Mouse (Mus musculus) T-helper 1 cell (primary cell): Measurements from ENCODE around the gene Nr3c2.

Experiments used
- in situ Hi-C: fragments of 300-600 bp; cut with MboI, MseI; formaldehyde crosslinking; loops from one replicate; pipeline ENCODE4 v1.15.1; 2025; ENCODE audit warnings: high pct_unique_total_duplicates

Gene Nr3c2

GRCm38 (mm10) chr8:76899411-76900154, at the start of gene Nr3c2:
Gene Nr3c2, plus strand, starts transcription at chr8:76899442.
- in situ Hi-C loops: loop anchor here (25.0 kb wide), 2 partner anchors 438 to 1738 kb away; no protein-coding TSS in a partner anchor

DNA sequence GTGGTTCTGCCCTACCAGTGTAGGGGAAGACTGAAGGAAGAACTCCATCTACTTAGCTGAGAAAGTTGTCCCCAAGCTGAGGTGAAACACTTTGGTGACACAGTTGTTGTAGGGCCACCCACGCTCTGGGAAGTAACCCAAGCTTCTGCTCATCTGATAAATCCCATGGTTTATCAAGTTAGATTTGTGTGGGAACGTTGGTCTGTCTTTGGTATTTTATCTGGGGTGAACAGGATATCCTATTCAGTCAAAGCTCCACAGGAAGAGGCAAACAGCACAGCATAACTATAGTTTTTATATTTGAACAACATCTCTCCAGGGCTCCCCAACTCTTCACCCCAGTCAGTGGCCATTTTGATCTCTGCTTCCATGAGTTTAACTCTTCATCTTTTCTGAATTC, 40.7 kb upstream of the Nr3c2 start:
- in situ Hi-C loops: no loop called here

DNA sequence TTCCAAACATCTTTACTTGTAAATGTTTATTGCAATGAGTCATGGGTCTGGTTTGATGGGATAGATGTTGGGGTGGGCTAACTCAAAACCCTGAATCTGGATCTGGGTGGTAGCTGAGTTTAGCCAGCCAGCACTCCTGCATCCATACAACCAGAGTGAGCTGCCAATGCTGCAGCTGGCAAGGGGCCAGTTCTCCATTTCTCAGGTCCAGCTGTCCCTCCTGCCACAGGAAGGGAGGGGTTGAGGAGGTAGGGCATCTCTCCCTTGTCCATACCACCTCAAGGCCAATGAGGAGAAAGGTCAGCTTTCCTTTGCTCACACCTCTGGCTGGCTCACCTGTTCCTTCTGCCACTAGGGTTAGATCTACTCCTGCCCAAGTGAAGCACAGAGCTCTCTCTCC, 39.5 kb upstream of the Nr3c2 start:
- in situ Hi-C loops: no loop called here

- in situ Hi-C loops: no loop called here
Observed at GRCm38 (mm10) chr8:76863066-76863465, 36.2 kb upstream of the Nr3c2 start.

DNA sequence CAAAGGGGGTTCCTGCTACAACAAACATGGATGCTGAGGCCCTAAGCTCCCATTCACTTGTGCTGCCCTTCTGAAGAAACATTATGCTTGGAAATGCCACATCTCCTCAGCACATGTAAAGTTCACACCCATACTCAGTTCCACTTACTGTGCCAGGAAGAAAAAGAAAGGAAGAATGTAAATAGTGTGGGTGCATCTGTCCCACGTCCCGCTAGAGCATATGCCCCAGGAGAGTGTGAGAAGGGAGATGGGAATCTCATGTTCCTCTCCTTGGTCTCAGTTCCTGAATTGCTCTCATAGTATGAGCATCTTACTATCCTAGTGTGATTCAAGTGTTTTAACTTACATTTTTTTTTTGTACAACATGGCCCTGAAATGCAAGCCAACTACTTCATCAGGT, 22.4 kb upstream of the Nr3c2 start:
- in situ Hi-C loops: loop anchor here (25.0 kb wide), 1 partner anchor 1760 kb away; no protein-coding TSS in a partner anchor

DNA sequence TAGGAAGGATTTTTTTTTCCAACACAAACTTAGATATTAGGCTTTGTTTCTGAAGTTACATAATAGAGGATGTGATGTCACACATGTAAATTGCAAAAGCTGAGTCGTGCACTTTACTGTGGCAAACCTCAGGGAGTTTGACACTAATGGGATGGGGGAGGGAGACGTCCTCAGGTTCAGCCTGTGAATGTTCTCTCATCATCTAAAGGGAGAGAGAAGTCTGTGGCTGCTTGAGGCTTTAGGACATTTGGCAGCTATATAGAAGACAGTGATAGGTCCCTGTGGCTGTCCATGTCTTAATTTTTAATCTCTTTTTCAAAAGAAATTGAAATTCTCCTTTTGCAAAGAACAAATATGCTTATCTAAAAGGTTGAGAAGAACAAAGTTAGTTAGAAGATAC, 2.2 kb upstream of the Nr3c2 start:
- in situ Hi-C loops: loop anchor here (25.0 kb wide), 1 partner anchor 1740 kb away; no protein-coding TSS in a partner anchor

DNA sequence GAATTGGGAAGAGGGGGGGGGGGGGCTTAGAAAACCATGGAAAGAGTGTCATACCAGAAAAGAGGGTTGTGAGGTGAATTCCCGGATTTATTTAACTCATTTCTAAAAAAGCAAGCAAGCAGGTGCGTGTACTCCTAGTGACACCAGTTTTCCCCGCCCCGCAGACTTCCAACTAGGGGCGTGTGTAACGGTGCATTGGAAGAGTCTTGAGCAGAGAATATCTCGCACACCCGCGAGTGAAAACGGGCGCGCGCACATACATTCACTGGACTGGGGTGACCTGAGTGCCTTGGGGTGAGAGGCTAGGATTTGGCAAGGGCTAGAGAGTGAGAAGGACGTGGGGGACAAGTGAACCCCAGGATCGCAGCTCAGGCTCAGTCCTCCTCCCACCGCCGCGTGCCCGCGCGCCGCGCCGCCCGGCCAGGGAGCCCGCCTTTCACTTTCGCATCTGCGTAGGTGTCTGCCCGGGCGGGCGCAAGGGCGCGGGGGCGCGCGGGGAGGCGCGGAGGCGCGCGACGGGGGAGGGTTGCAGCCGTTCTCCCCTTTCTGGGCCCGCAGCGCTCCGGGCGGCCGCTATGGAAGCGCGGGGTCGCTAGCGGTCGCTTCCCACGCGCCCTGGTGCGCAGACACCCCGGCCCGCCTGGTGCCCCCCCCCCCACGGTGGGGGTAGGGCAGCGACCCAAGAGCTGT, 376 bp upstream of the Nr3c2 start:
- in situ Hi-C loops: loop anchor here (25.0 kb wide), 1 partner anchor 1738 kb away; no protein-coding TSS in a partner anchor

DNA sequence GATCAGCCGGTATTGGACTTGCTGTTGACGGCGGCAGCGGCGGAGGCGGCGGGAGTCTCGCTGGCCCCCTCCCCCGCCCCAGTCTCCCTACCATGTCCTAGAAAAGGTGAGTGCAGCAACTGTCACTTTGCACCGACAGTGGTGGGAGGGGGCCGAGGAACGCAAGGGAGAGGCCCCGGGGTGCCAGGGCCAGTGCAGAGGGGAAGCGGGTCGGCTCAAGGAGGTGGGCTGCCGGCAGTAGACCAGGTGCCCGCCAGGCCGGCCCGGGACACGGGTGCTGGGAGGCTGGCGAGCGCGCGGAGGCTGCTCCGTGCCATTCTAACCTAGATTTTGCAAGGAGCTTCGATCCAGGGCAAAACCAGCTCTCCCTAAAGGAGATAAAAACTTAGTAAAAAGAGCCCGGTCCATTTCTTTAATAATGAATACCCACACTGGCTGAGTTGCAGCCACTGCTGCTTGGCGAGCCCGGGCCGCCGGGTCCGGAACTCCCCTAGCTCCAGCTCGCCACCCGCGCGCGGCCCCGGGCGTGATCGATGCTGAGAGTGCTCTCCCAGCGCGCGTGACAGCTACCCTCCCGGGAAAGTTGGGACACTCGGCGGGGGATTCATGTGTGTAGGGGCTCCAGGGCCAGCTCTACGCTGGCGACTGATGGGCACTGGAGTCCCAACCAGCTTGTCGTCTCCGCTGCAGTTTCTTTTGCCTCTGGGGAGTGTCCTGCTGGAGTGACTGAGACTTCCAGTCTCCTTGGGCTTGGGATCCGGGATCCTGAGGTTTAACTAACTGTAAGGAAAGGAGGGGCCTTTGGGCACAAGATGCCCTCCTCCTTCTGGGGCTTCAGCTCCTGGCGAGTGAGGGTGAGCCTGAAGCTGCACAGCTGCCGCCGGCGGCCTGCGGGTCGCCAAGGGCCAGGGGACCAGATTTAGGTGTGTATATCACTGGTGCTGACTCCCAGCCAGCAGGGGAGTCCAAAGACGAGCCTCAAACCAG, 1.2 kb downstream of the Nr3c2 start:
- in situ Hi-C loops: loop anchor here (25.0 kb wide), 1 partner anchor 437 kb away; no protein-coding TSS in a partner anchor

- in situ Hi-C loops: loop anchor here (25.0 kb wide), 1 partner anchor 436 kb away; no protein-coding TSS in a partner anchor
Observed at GRCm38 (mm10) chr8:76901430-76902204, 2.4 kb downstream of the Nr3c2 start.

GRCm38 (mm10) chr8:76902205-76903078, 3.2 kb downstream of the Nr3c2 start:
- in situ Hi-C loops: loop anchor here (25.0 kb wide), 1 partner anchor 435 kb away; no protein-coding TSS in a partner anchor

DNA sequence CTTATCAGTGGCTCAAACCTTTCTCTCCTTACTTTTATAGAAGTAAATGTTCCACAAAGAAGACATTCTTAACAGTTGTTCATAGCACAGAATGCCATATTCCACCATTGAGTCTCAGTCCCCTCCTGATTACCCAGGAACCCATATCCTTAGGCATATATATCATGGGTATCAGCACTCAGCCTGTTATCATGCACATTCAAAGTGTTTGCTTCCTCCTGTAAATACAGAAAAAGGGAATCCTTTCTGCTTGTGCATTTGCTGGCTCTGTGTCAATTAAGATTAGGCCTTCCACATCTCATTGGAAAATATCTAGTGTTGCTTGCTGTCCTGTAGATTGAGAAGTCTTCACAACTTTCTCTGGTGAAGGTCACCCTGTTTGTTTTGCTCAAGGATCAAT, 12.0 kb downstream of the Nr3c2 start:
- in situ Hi-C loops: loop anchor here (25.0 kb wide), 1 partner anchor 426 kb away; no protein-coding TSS in a partner anchor

DNA sequence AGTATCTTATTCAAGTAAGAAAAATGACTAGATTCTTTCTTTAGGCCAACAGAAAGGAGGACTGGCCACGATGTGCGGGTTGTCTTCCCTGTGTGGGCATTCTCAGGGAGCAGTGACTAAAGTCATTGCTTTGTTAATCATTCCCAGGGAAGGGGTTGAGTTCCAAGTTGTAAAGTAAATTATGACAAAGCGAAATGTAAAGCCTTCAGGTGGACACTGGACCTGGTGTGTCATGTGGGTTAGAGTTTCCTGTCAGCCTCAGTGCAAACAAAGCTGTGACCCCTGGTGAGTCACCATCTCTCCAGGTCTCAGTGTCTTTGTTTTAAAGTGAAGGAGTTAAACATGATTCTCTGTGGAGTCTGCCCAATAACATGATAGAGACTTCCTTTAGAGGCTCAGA, 13.4 kb downstream of the Nr3c2 start:
- in situ Hi-C loops: loop anchor here (25.0 kb wide), 1 partner anchor 425 kb away; no protein-coding TSS in a partner anchor

GRCm38 (mm10) chr8:76913207-76913606, 14.0 kb downstream of the Nr3c2 start:
- in situ Hi-C loops: loop anchor here (25.0 kb wide), 1 partner anchor 424 kb away; no protein-coding TSS in a partner anchor

DNA sequence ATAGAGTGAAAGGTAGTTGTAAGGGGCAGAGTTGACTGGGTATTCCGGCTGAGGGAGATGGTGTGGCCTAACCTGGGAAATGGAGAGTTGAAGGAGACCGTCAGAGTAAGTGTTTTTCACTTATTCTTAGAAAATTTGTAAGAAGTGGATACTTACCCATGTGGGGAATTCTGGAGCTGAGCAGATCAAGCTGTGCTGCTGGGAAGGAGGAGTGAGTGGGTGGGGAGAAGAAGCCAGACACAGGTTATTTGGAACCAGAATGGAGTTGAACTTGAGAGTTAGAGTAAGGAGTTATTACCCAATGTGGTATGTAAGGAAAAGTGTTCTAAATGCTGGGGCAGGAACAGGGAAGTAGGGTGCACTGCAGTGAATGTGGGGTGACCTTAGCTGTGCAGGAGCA, 16.0 kb downstream of the Nr3c2 start:
- in situ Hi-C loops: loop anchor here (25.0 kb wide), 1 partner anchor 422 kb away; no protein-coding TSS in a partner anchor

DNA sequence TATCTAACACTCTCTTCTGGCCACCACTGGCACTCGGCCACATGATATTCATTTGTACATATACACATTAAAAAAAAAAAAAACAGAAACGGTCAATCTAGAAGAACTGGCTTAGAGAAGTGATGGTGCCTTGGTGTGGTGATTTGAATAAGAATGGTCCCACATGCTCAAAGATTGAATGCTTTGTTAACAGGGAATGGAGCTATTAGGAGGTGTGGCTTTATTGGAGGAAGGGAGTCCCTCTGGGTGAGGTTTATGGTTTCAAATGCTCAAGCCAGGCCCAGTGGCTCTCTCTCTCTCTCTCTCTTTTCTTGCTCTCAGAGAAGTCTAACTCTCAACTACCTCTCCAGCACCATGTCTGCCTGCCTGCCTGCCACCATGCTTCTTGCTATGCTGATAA, 20.3 kb downstream of the Nr3c2 start:
- in situ Hi-C loops: loop anchor here (25.0 kb wide), 1 partner anchor 418 kb away; no protein-coding TSS in a partner anchor

- in situ Hi-C loops: loop anchor here (25.0 kb wide), 1 partner anchor 413 kb away; no protein-coding TSS in a partner anchor
Observed at GRCm38 (mm10) chr8:76924150-76924549, 24.9 kb downstream of the Nr3c2 start.

- in situ Hi-C loops: no loop called here
Observed at GRCm38 (mm10) chr8:76928326-76928725, 29.1 kb downstream of the Nr3c2 start.

- in situ Hi-C loops: no loop called here
Observed at GRCm38 (mm10) chr8:76928808-76929207, 29.6 kb downstream of the Nr3c2 start.

DNA sequence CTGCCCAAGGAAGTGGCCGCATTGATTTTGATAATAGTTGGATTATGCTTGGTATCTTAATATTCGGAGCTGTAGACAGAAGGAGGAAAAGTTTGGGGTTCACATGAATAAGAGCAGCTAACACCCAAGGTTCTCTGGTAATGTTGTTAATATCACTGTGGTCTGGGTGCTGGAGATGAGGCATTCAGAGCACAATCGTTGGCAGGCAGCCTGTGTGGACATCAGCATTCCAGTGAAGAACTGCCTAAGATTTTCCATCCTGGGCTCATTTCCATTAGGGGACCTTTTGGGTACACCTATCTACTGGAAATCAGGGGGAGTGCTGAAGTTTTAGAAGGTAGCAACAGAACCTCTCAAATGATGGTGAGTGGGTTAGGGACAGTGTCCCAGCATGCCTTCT, 65.8 kb downstream of the Nr3c2 start:
- in situ Hi-C loops: no loop called here
